Mouse (Mus musculus) cerebellum, adult 2 months (tissue): ENCODE measurements around the gene Pard6a.

Source experiments
- CTCF ChIP-seq: fragments of 200-500 bp; IDR thresholded peaks from 2 replicates; pipeline ENCODE4 v1.5.1; 2011; ENCODE audit warnings: low read depth, mild to moderate bottlenecking, control low read depth, low read length, moderate library complexity, borderline replicate concordance; ENCODE audit not compliant: insufficient read depth
- POLR2A ChIP-seq: fragments of 200-500 bp; IDR thresholded peaks from 2 replicates; pipeline ENCODE4 v1.6.1; 2011; ENCODE audit warnings: low read length, control low read depth, borderline replicate concordance; ENCODE audit not compliant: insufficient read depth

DNA sequence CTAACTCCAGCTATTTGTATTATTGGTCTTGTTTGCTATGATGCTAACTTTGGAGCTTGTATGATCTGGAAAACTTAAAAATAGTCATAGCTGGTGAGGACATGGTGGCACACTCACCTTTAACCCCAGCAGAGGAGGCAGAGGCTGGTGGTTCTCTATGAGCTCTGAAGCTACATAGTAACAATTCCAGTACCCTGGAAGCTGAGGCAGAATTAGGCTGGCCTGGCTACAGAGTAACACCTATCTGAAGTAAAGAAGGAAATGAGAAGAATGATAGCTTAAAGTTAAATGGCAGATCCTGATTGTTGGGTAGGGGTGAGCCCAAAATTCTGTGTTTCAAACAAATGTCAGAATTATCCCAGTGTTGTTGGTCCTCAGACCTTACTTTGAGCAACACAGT is 43.3 kb upstream of the Pard6a start:
- TF ChIP-seq CTCF, result no peak
- TF ChIP-seq POLR2A, result no peak
